In the genomic region with DNA sequence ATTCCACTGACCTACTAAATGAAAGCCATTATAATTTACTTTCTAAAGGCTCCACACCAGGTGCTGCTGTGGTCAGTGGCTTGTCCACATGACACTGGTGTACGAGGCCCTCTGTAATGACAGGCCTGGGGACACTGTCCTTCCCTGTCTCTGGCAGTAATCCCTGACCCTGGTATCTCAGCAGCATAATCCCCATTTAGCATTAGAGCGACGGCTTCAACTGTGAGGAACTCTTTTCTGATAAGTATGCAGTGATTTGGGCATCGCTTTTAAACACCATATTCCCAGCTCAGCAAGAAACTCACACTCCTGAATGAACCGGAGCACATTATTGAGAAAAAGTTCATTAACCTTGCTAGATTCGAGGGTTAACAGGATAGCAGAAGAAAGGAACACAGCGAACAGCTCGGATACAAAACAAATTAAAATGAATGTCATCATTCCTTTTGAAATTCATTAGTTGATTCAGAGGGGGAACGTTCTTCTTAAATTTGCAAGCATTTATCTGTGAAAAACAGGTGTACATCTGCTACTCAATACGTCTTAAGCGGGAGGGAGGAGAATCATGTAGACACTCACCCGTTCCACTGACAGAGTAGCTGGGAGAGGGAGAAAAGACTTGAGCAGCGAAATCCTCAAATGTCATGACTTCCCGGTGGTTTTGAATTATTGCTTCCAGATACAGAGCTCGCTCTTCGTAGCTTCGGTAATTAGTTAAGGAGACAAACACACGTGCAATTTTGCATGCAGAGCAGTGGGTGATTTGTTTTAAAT, we compare ENCODE assay signal across 15 mouse cellular contexts. TPM values are rescaled to one million over a fixed set of nuclear protein-coding genes. Genes with fewer than 3 reads are reported as not detected.
DNase-seq lines count a peak whose midpoint lies in the region; ATAC-seq and TF ChIP-seq lines count a peak whose summit lies in the region.
"Had no signal": no experiment of that assay in that cellular context is flagged by ENCODE, and none has a peak within 500 bp of the region (broad histone marks: within the 10 kb centered on the region; RNA-seq: fewer than 3 reads in every experiment).

No protein-coding gene starts in this region.

- TF ChIP-seq CTCF in stomach, postnatal 0 days (IDR thresholded peaks at IDR 0.05; ENCODE audit: low read depth), result no peak

- intact Hi-C loops in left cerebral cortex, postnatal 10 days (cut with DNase I), result no loop called here

- peaks cover 47% of the 10 kb centered on the region for H3K27me3 ChIP-seq in forebrain, embryonic 10.5 days (ENCODE audit: poor library complexity, severe bottlenecking)
- H3K27me3 ChIP-seq in forebrain, embryonic 11.5 days (ENCODE audit: control insufficient read depth, insufficient read depth, low read length), result no peaks in the 10 kb centered on the region
- no peaks in the 10 kb centered on the region for H3K27me3 ChIP-seq in stomach, embryonic 16.5 days (ENCODE audit: control insufficient read depth, insufficient read depth, low read length)
- no peaks in the 10 kb centered on the region for H3K27me3 ChIP-seq in stomach, postnatal 0 days (ENCODE audit: control insufficient read depth, insufficient read depth, low read length)
- peaks cover 14% of the 10 kb centered on the region; the same call in 1 of the 2 replicates for H3K27me3 ChIP-seq in midbrain, embryonic 11.5 days (ENCODE audit: control insufficient read depth, insufficient read depth, low read length)
- H3K27me3 ChIP-seq: liver, embryonic 15.5 days had no signal

- H3K9me3 ChIP-seq in forebrain, embryonic 10.5 days, result no peaks in the 10 kb centered on the region
- no peaks in the 10 kb centered on the region for H3K9me3 ChIP-seq in forebrain, embryonic 11.5 days (ENCODE audit: control insufficient read depth, low read length)
- no peaks in the 10 kb centered on the region for H3K9me3 ChIP-seq in stomach, embryonic 16.5 days (replicated peaks; ENCODE audit: control insufficient read depth, low read length)
- no peaks in the 10 kb centered on the region for H3K9me3 ChIP-seq in stomach, postnatal 0 days (ENCODE audit: control insufficient read depth, low read length)
- no peaks in the 10 kb centered on the region for H3K9me3 ChIP-seq in midbrain, embryonic 11.5 days (ENCODE audit: control insufficient read depth, low read length)
- H3K9me3 ChIP-seq: liver, embryonic 15.5 days; neural tube, embryonic 12.5 days had no signal

- peak overlapping the region; percentile 26; the same call in 1 of the 2 replicates for H3K27ac ChIP-seq in forebrain, embryonic 10.5 days
- no peak overlapping the region for H3K27ac ChIP-seq in forebrain, embryonic 11.5 days (ENCODE audit: low read depth, low read length)
- no peak overlapping the region for H3K27ac ChIP-seq in stomach, embryonic 16.5 days (ENCODE audit: low read length)
- H3K27ac ChIP-seq in stomach, postnatal 0 days (replicated peaks), result no peak overlapping the region
- peak overlapping the region; percentile 46; the same call in 1 of the 2 replicates for H3K27ac ChIP-seq in midbrain, embryonic 11.5 days (ENCODE audit: low read depth, low read length)
- H3K27ac ChIP-seq: liver, embryonic 15.5 days; neural tube, embryonic 12.5 days had no signal

- WGBS in forebrain, embryonic 10.5 days, result 30% methylated on average over 18 of the region's 18 CpGs
- 20% methylated on average over 18 of the region's 18 CpGs for WGBS in forebrain, embryonic 11.5 days
- WGBS in stomach, embryonic 16.5 days, result 54% methylated on average over 18 of the region's 18 CpGs
- WGBS in stomach, postnatal 0 days, result 59% methylated on average over 18 of the region's 18 CpGs
- 26% methylated on average over 18 of the region's 18 CpGs for WGBS in midbrain, embryonic 11.5 days

- H3K36me3 ChIP-seq in forebrain, embryonic 10.5 days (replicated peaks), result no peaks in the 10 kb centered on the region
- H3K36me3 ChIP-seq in forebrain, embryonic 11.5 days (ENCODE audit: control insufficient read depth, insufficient read depth, low read length), result no peaks in the 10 kb centered on the region
- no peaks in the 10 kb centered on the region for H3K36me3 ChIP-seq in stomach, embryonic 16.5 days (ENCODE audit: control insufficient read depth, insufficient read depth, low read length)
- H3K36me3 ChIP-seq in stomach, postnatal 0 days (ENCODE audit: control insufficient read depth, insufficient read depth, low read length), result no peaks in the 10 kb centered on the region
- no peaks in the 10 kb centered on the region for H3K36me3 ChIP-seq in midbrain, embryonic 11.5 days (ENCODE audit: control insufficient read depth, insufficient read depth, low read length)
- H3K36me3 ChIP-seq: liver, embryonic 15.5 days; neural tube, embryonic 12.5 days had no signal

- no peak overlapping the region for H3K4me3 ChIP-seq in forebrain, embryonic 10.5 days
- H3K4me3 ChIP-seq in forebrain, embryonic 11.5 days (ENCODE audit: low read depth, low read length), result no peak overlapping the region
- H3K4me3 ChIP-seq in stomach, embryonic 16.5 days (replicated peaks; ENCODE audit: low read length), result no peak overlapping the region
- no peak overlapping the region for H3K4me3 ChIP-seq in stomach, postnatal 0 days (ENCODE audit: low read depth, low read length)
- no peak overlapping the region for H3K4me3 ChIP-seq in midbrain, embryonic 11.5 days (ENCODE audit: low read depth, low read length)
- H3K4me3 ChIP-seq: liver, embryonic 15.5 days; neural tube, embryonic 12.5 days had no signal

- no peak for DNase-seq in forebrain, embryonic 10.5 days (ENCODE audit: extremely low spot score, low spot score)
- no peak for DNase-seq in forebrain, embryonic 11.5 days (ENCODE audit: low spot score)
- DNase-seq in stomach, postnatal 0 days (ENCODE audit: low spot score), result no peak
- DNase-seq in midbrain, embryonic 11.5 days (ENCODE audit: low spot score, missing footprints), result peak; percentile 89
- DNase-seq in retina, postnatal 1 day, result peak; percentile 63
- DNase-seq in spleen, postnatal 14 days (ENCODE audit: low spot score in 2 of 2), result no peak
- no peak for DNase-seq in left cerebral cortex, postnatal 10 days (ENCODE audit: extremely low spot score in 1 of 2, low spot score in 2 of 2)
- DNase-seq: cerebellum, adult 11 months; kidney, adult 18-20 months; kidney, postnatal 25 days had no signal

- no peak overlapping the region for H3K9ac ChIP-seq in forebrain, embryonic 11.5 days (ENCODE audit: low read length)
- H3K9ac ChIP-seq in stomach, embryonic 16.5 days (ENCODE audit: low read length), result peak overlapping the region; percentile 40; the same call in 1 of the 2 replicates
- H3K9ac ChIP-seq in stomach, postnatal 0 days (ENCODE audit: low read length), result no peak overlapping the region
- H3K9ac ChIP-seq in midbrain, embryonic 11.5 days (ENCODE audit: low read length), result no peak overlapping the region
- H3K9ac ChIP-seq: liver, embryonic 15.5 days; neural tube, embryonic 12.5 days had no signal

- TF ChIP-seq EP300 in stomach, postnatal 0 days (optimal IDR thresholded peaks at IDR 0.05), result no peak

- H3K4me1 ChIP-seq in forebrain, embryonic 10.5 days, result peaks cover 68% of the 10 kb centered on the region
- peaks cover 28% of the 10 kb centered on the region for H3K4me1 ChIP-seq in forebrain, embryonic 11.5 days (replicated peaks; ENCODE audit: control insufficient read depth, insufficient read depth, low read length)
- no peaks in the 10 kb centered on the region for H3K4me1 ChIP-seq in stomach, embryonic 16.5 days (ENCODE audit: control insufficient read depth, insufficient read depth, low read length)
- no peaks in the 10 kb centered on the region for H3K4me1 ChIP-seq in stomach, postnatal 0 days (replicated peaks; ENCODE audit: control insufficient read depth, insufficient read depth)
- H3K4me1 ChIP-seq in midbrain, embryonic 11.5 days (ENCODE audit: control insufficient read depth, insufficient read depth, low read length), result peaks cover 43% of the 10 kb centered on the region
- H3K4me1 ChIP-seq: liver, embryonic 15.5 days had no signal

- ATAC-seq in forebrain, embryonic 11.5 days (replicated peaks; ENCODE audit: low FRiP score), result no peak
- ATAC-seq in stomach, embryonic 16.5 days (ENCODE audit: insufficient read depth, low FRiP score), result no peak
- ATAC-seq in stomach, postnatal 0 days (ENCODE audit: low FRiP score, low TSS enrichment), result no peak
- peak; percentile 39 for ATAC-seq in midbrain, embryonic 11.5 days (ENCODE audit: low FRiP score)
- ATAC-seq: lung, postnatal 0 days had no signal

- no peak overlapping the region for H3K4me2 ChIP-seq in forebrain, embryonic 11.5 days (ENCODE audit: low read depth, low read length, severe bottlenecking)
- no peak overlapping the region for H3K4me2 ChIP-seq in stomach, embryonic 16.5 days (ENCODE audit: low read depth, low read length)
- H3K4me2 ChIP-seq in stomach, postnatal 0 days (replicated peaks; ENCODE audit: low read depth), result no peak overlapping the region
- no peak overlapping the region for H3K4me2 ChIP-seq in midbrain, embryonic 11.5 days
- H3K4me2 ChIP-seq: liver, embryonic 15.5 days; neural tube, embryonic 12.5 days had no signal

RNA-seq across cellular contexts. Expression of gene Insm1, which starts 38.3 kb away (rescaled TPM):
- polyA plus RNA-seq in forebrain, embryonic 10.5 days (2016; fragmentation: Nextera tagmentation; extraction: Ambion mirVana), result 1.6 and 1.8 TPM in 2 replicates
- polyA plus RNA-seq in forebrain, embryonic 11.5 days (2014; fragmentation: Nextera tagmentation; extraction: Ambion mirVana), result 5.0 and 8.7 TPM in 2 replicates
- 0.37 and 0.46 TPM in 2 replicates for polyA plus RNA-seq in stomach, embryonic 16.5 days (2015; fragmentation: Nextera tagmentation; extraction: Ambion mirVana)
- 0.29 and 0.44 TPM in 2 replicates for polyA plus RNA-seq in stomach, postnatal 0 days (2015; fragmentation: Nextera tagmentation; extraction: Ambion mirVana)
- 11.7 and 12.5 TPM in 2 replicates for polyA plus RNA-seq in midbrain, embryonic 11.5 days (2014; fragmentation: Nextera tagmentation; extraction: Ambion mirVana)
- total RNA-seq in left cerebral cortex, postnatal 10 days (2021), result 1 to 10 TPM; 3.2 to 3.6 TPM
- polyA plus RNA-seq: heart, postnatal 0 days; liver, embryonic 15.5 days had no signal

Comparison
In these comparisons a context has a peak if more than half of its experiments do, and no peak if none do; other contexts are left out.
1. H3K27ac ChIP-seq: peak in forebrain, embryonic 10.5 days (single experiment) and midbrain, embryonic 11.5 days (single experiment); none in forebrain, embryonic 11.5 days (single experiment), stomach, embryonic 16.5 days (single experiment) and stomach, postnatal 0 days (single experiment).
2. DNase-seq: peak in midbrain, embryonic 11.5 days (single experiment) and retina, postnatal 1 day (single experiment); none in forebrain, embryonic 10.5 days (single experiment), forebrain, embryonic 11.5 days (single experiment), stomach, postnatal 0 days (single experiment), spleen, postnatal 14 days (0 of 2) and left cerebral cortex, postnatal 10 days (0 of 2).